In genomic region chr11:70010961-70011360, GRCm38 (mm10) we compare ENCODE assay signal across 22 mouse cellular contexts. TPM values are rescaled to one million over a fixed set of nuclear protein-coding genes. Genes with fewer than 3 reads are reported as not detected.
DNase-seq lines count a peak whose midpoint lies in the region; ATAC-seq lines count a peak whose summit lies in the region.
"Had no signal": no experiment of that assay in that cellular context is flagged by ENCODE, and none has a peak within 500 bp of the region (broad histone marks: within the 10 kb centered on the region; RNA-seq: fewer than 3 reads in every experiment).

No protein-coding gene starts in this region.

- no peak overlapping the region for H3K4me2 ChIP-seq in neural tube, embryonic 13.5 days
- H3K4me2 ChIP-seq in neural tube, embryonic 15.5 days = no peak overlapping the region
- no peak overlapping the region for H3K4me2 ChIP-seq in embryonic facial prominence, embryonic 13.5 days
- H3K4me2 ChIP-seq: embryonic facial prominence, embryonic 12.5 days; embryonic facial prominence, embryonic 15.5 days; forebrain, embryonic 12.5 days had no signal

- WGBS in neural tube, embryonic 13.5 days = 80% methylated on average over 10 of the region's 10 CpGs
- WGBS in neural tube, embryonic 15.5 days = 78% methylated on average over 10 of the region's 10 CpGs
- WGBS in embryonic facial prominence, embryonic 10.5 days = 88% methylated on average over 10 of the region's 10 CpGs
- WGBS in embryonic facial prominence, embryonic 13.5 days = 84% methylated on average over 10 of the region's 10 CpGs

- H3K36me3 ChIP-seq in neural tube, embryonic 13.5 days = peaks cover 83% of the 10 kb centered on the region
- peaks cover 75% of the 10 kb centered on the region for H3K36me3 ChIP-seq in neural tube, embryonic 15.5 days
- peaks cover 86% of the 10 kb centered on the region for H3K36me3 ChIP-seq in embryonic facial prominence, embryonic 10.5 days (replicated peaks)
- H3K36me3 ChIP-seq in embryonic facial prominence, embryonic 13.5 days = peaks cover 84% of the 10 kb centered on the region

- H3K27ac ChIP-seq in neural tube, embryonic 13.5 days (replicated peaks) = no peak overlapping the region
- H3K27ac ChIP-seq in neural tube, embryonic 15.5 days (replicated peaks) = no peak overlapping the region
- no peak overlapping the region for H3K27ac ChIP-seq in embryonic facial prominence, embryonic 10.5 days (replicated peaks)
- H3K27ac ChIP-seq in embryonic facial prominence, embryonic 13.5 days = no peak overlapping the region
- H3K27ac ChIP-seq: embryonic facial prominence, embryonic 12.5 days; embryonic facial prominence, embryonic 15.5 days; forebrain, embryonic 10.5 days; forebrain, embryonic 12.5 days had no signal

- 0 out of 2 replicates have a peak overlapping the region, but pooled peaks have one; percentile 5 for H3K9ac ChIP-seq in neural tube, embryonic 13.5 days
- H3K9ac ChIP-seq in neural tube, embryonic 15.5 days (replicated peaks) = no peak overlapping the region
- 0 out of 2 replicates have a peak overlapping the region, but pooled peaks have one; percentile 3 for H3K9ac ChIP-seq in embryonic facial prominence, embryonic 13.5 days
- H3K9ac ChIP-seq: embryonic facial prominence, embryonic 12.5 days; embryonic facial prominence, embryonic 15.5 days; forebrain, embryonic 12.5 days had no signal

- H3K27me3 ChIP-seq in neural tube, embryonic 13.5 days = no peaks in the 10 kb centered on the region
- H3K27me3 ChIP-seq in neural tube, embryonic 15.5 days (replicated peaks) = no peaks in the 10 kb centered on the region
- H3K27me3 ChIP-seq in embryonic facial prominence, embryonic 10.5 days (replicated peaks; ENCODE audit: low read depth, poor library complexity, severe bottlenecking) = no peaks in the 10 kb centered on the region
- H3K27me3 ChIP-seq in embryonic facial prominence, embryonic 13.5 days = no peaks in the 10 kb centered on the region
- H3K27me3 ChIP-seq: embryonic facial prominence, embryonic 12.5 days; embryonic facial prominence, embryonic 15.5 days; forebrain, embryonic 12.5 days had no signal

- peaks cover 13% of the 10 kb centered on the region for H3K4me1 ChIP-seq in neural tube, embryonic 13.5 days (replicated peaks)
- peaks cover 27% of the 10 kb centered on the region for H3K4me1 ChIP-seq in neural tube, embryonic 15.5 days
- peaks cover 28% of the 10 kb centered on the region for H3K4me1 ChIP-seq in embryonic facial prominence, embryonic 10.5 days
- H3K4me1 ChIP-seq in embryonic facial prominence, embryonic 13.5 days = peaks cover 10% of the 10 kb centered on the region

- no peak for ATAC-seq in neural tube, embryonic 13.5 days (ENCODE audit: low read depth)
- no peak for ATAC-seq in neural tube, embryonic 15.5 days (ENCODE audit: low FRiP score)
- no peak for ATAC-seq in embryonic facial prominence, embryonic 13.5 days (ENCODE audit: insufficient number of reproducible peaks, insufficient read depth, low FRiP score, low TSS enrichment, low read depth)
- ATAC-seq: forebrain, embryonic 14.5 days; forebrain, embryonic 16.5 days had no signal

- H3K9me3 ChIP-seq in neural tube, embryonic 13.5 days = no peaks in the 10 kb centered on the region
- no peaks in the 10 kb centered on the region for H3K9me3 ChIP-seq in neural tube, embryonic 15.5 days (replicated peaks)
- H3K9me3 ChIP-seq in embryonic facial prominence, embryonic 10.5 days = no peaks in the 10 kb centered on the region
- H3K9me3 ChIP-seq in embryonic facial prominence, embryonic 13.5 days = no peaks in the 10 kb centered on the region
- H3K9me3 ChIP-seq: embryonic facial prominence, embryonic 12.5 days; embryonic facial prominence, embryonic 15.5 days; forebrain, embryonic 10.5 days; forebrain, embryonic 12.5 days had no signal

- DNase-seq in embryonic facial prominence, embryonic 10.5 days (ENCODE audit: low spot score) = no peak
- no peak for DNase-seq in gastrocnemius, adult 18-20 months (ENCODE audit: low spot score)
- DNase-seq: adrenal gland, adult 2 months; adrenal gland, postnatal 10 days; adrenal gland, postnatal 25 days; cerebellum, adult 11 months; cerebellum, adult 18-20 months; cerebellum, adult 8-10 months; cerebellum, adult 9-11 months; cerebellum, postnatal 14 days; cerebellum, postnatal 36 days; embryo, embryonic 11 days had no signal

- H3K4me3 ChIP-seq in neural tube, embryonic 13.5 days = no peak overlapping the region
- H3K4me3 ChIP-seq in neural tube, embryonic 15.5 days (replicated peaks) = no peak overlapping the region
- H3K4me3 ChIP-seq in embryonic facial prominence, embryonic 10.5 days = peak overlapping the region; percentile 12; the same call in 1 of the 2 replicates
- H3K4me3 ChIP-seq in embryonic facial prominence, embryonic 13.5 days = no peak overlapping the region
- H3K4me3 ChIP-seq: embryonic facial prominence, embryonic 12.5 days; embryonic facial prominence, embryonic 15.5 days; erythroblast, embryonic 14.5 days; forebrain, embryonic 12.5 days had no signal

RNA-seq across cellular contexts. Expression of gene Acadvl, which starts 4.2 kb away (rescaled TPM):
- polyA plus RNA-seq in neural tube, embryonic 13.5 days (2015; fragmentation: Nextera tagmentation; extraction: Ambion mirVana) = 58.2 and 60.9 TPM in 2 replicates
- 61.7 and 65.7 TPM in 2 replicates for polyA plus RNA-seq in neural tube, embryonic 15.5 days (2015; fragmentation: Nextera tagmentation; extraction: Ambion mirVana)
- polyA plus RNA-seq in embryonic facial prominence, embryonic 10.5 days (2016; fragmentation: Nextera tagmentation; extraction: Ambion mirVana) = 42.2 and 46.3 TPM in 2 replicates
- polyA plus RNA-seq in embryonic facial prominence, embryonic 13.5 days (2015; fragmentation: Nextera tagmentation; extraction: Ambion mirVana) = 78.2 and 82.3 TPM in 2 replicates
- 100 to 1,000 TPM; 319 to 378 TPM for total RNA-seq in gastrocnemius, adult 18-20 months (2021)

RNA-seq across cellular contexts. Expression of gene Dlg4, which starts 5.8 kb away (rescaled TPM):
- 23.1 and 23.5 TPM in 2 replicates for polyA plus RNA-seq in neural tube, embryonic 13.5 days (2015; fragmentation: Nextera tagmentation; extraction: Ambion mirVana)
- 20.1 and 24.7 TPM in 2 replicates for polyA plus RNA-seq in neural tube, embryonic 15.5 days (2015; fragmentation: Nextera tagmentation; extraction: Ambion mirVana)
- polyA plus RNA-seq in embryonic facial prominence, embryonic 10.5 days (2016; fragmentation: Nextera tagmentation; extraction: Ambion mirVana) = 12.6 and 13.2 TPM in 2 replicates
- 13.1 and 13.5 TPM in 2 replicates for polyA plus RNA-seq in embryonic facial prominence, embryonic 13.5 days (2015; fragmentation: Nextera tagmentation; extraction: Ambion mirVana)
- total RNA-seq in gastrocnemius, adult 18-20 months (2021) = 1 to 10 TPM; 3.4 to 5.3 TPM

RNA-seq across cellular contexts. Expression of gene Dvl2, which starts 10.6 kb away (rescaled TPM):
- 26.7 and 28.8 TPM in 2 replicates for polyA plus RNA-seq in neural tube, embryonic 13.5 days (2015; fragmentation: Nextera tagmentation; extraction: Ambion mirVana)
- polyA plus RNA-seq in neural tube, embryonic 15.5 days (2015; fragmentation: Nextera tagmentation; extraction: Ambion mirVana) = 22.6 and 25.1 TPM in 2 replicates
- 59.0 and 59.8 TPM in 2 replicates for polyA plus RNA-seq in embryonic facial prominence, embryonic 10.5 days (2016; fragmentation: Nextera tagmentation; extraction: Ambion mirVana)
- polyA plus RNA-seq in embryonic facial prominence, embryonic 13.5 days (2015; fragmentation: Nextera tagmentation; extraction: Ambion mirVana) = 55.0 and 56.8 TPM in 2 replicates
- total RNA-seq in gastrocnemius, adult 18-20 months (2021) = 1 to 10 TPM; 3.5 to 4.3 TPM

RNA-seq across cellular contexts. Expression of gene Phf23, which starts 15.4 kb away (rescaled TPM):
- polyA plus RNA-seq in neural tube, embryonic 13.5 days (2015; fragmentation: Nextera tagmentation; extraction: Ambion mirVana) = 74.2 and 76.3 TPM in 2 replicates
- 53.5 and 57.8 TPM in 2 replicates for polyA plus RNA-seq in neural tube, embryonic 15.5 days (2015; fragmentation: Nextera tagmentation; extraction: Ambion mirVana)
- 96.5 and 98.3 TPM in 2 replicates for polyA plus RNA-seq in embryonic facial prominence, embryonic 10.5 days (2016; fragmentation: Nextera tagmentation; extraction: Ambion mirVana)
- polyA plus RNA-seq in embryonic facial prominence, embryonic 13.5 days (2015; fragmentation: Nextera tagmentation; extraction: Ambion mirVana) = 87.8 and 93.3 TPM in 2 replicates
- 10 to 100 TPM; 18.0 to 19.2 TPM for total RNA-seq in gastrocnemius, adult 18-20 months (2021)

RNA-seq across cellular contexts. Expression of gene Gabarap, which starts 20.0 kb away (rescaled TPM):
- 679 and 746 TPM in 2 replicates for polyA plus RNA-seq in neural tube, embryonic 13.5 days (2015; fragmentation: Nextera tagmentation; extraction: Ambion mirVana)
- polyA plus RNA-seq in neural tube, embryonic 15.5 days (2015; fragmentation: Nextera tagmentation; extraction: Ambion mirVana) = 549 and 565 TPM in 2 replicates
- polyA plus RNA-seq in embryonic facial prominence, embryonic 10.5 days (2016; fragmentation: Nextera tagmentation; extraction: Ambion mirVana) = 317 and 331 TPM in 2 replicates
- polyA plus RNA-seq in embryonic facial prominence, embryonic 13.5 days (2015; fragmentation: Nextera tagmentation; extraction: Ambion mirVana) = 511 and 542 TPM in 2 replicates
- 100 to 1,000 TPM; 211 to 222 TPM for total RNA-seq in gastrocnemius, adult 18-20 months (2021)
